Comparison of ENCODE assay signal across 14 mouse cellular contexts in the genomic region with DNA sequence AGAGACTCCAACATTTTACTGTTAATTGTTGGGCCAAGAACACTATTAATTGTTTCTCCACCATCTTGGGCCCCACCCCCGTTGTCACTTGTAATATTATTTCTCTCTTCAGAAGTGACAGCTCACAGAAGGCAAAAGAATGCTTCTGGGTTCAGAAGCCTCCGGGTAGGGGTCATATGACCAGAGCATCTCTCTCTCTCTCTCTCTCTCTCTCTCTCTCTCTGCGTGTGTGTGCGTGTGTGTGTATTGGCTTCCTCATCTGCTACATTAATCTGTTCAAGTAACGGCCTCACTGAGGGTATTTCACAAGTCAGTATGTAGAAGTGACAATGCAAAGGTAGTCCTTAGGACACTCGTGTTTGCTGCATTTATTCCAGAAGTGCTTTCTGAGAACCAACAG.
"Had no signal": no experiment of that assay in that cellular context is flagged by ENCODE, and none has a peak within 500 bp of the region (broad histone marks: within the 10 kb centered on the region; RNA-seq: fewer than 3 reads in every experiment).

No protein-coding gene starts in this region.

- H3K36me3 ChIP-seq: kidney, embryonic 15.5 days; limb, embryonic 12.5 days; lung, embryonic 15.5 days; neural tube, embryonic 15.5 days; stomach, embryonic 15.5 days had no signal

- H3K27me3 ChIP-seq: kidney, embryonic 15.5 days; limb, embryonic 12.5 days; lung, embryonic 15.5 days; neural tube, embryonic 15.5 days; stomach, embryonic 15.5 days had no signal

- ATAC-seq: intestine, embryonic 16.5 days had no signal

- H3K4me1 ChIP-seq: kidney, embryonic 15.5 days; limb, embryonic 12.5 days; lung, embryonic 15.5 days; neural tube, embryonic 15.5 days; stomach, embryonic 15.5 days had no signal

- DNase-seq: kidney, adult 2 months; kidney, postnatal 14 days; layer of hippocampus, adult 9-11 months; layer of hippocampus, postnatal 36 days; right cerebral cortex, postnatal 4 days; thymus, adult 2 months; thymus, postnatal 25 days had no signal

- H3K27ac ChIP-seq: kidney, embryonic 15.5 days; limb, embryonic 12.5 days; lung, embryonic 15.5 days; neural tube, embryonic 15.5 days; stomach, embryonic 15.5 days had no signal

- H3K9me3 ChIP-seq: kidney, embryonic 15.5 days; limb, embryonic 12.5 days; lung, embryonic 15.5 days; neural tube, embryonic 15.5 days; stomach, embryonic 15.5 days had no signal

- H3K9ac ChIP-seq: kidney, embryonic 15.5 days; limb, embryonic 12.5 days; lung, embryonic 15.5 days; neural tube, embryonic 15.5 days; stomach, embryonic 15.5 days had no signal

- H3K4me3 ChIP-seq: kidney, embryonic 15.5 days; limb, embryonic 12.5 days; lung, embryonic 15.5 days; neural tube, embryonic 15.5 days; stomach, embryonic 15.5 days had no signal

- H3K4me2 ChIP-seq: kidney, embryonic 15.5 days; limb, embryonic 12.5 days; lung, embryonic 15.5 days; midbrain, embryonic 11.5 days; neural tube, embryonic 15.5 days; stomach, embryonic 15.5 days had no signal
